8 mouse cellular contexts compared by ENCODE assay signal in genomic region chr4:45851640-45852051, GRCm38 (mm10). TPM values are rescaled to one million over a fixed set of nuclear protein-coding genes. Genes with fewer than 3 reads are reported as not detected.
DNase-seq lines count a peak whose midpoint lies in the region; ATAC-seq lines count a peak whose summit lies in the region.

No protein-coding gene starts in this region.

- no peaks in the 10 kb centered on the region for H3K36me3 ChIP-seq in midbrain, embryonic 11.5 days (ENCODE audit: control insufficient read depth, insufficient read depth, low read length)
- H3K36me3 ChIP-seq in midbrain, embryonic 16.5 days (ENCODE audit: control insufficient read depth, insufficient read depth, low read length) = no peaks in the 10 kb centered on the region
- H3K36me3 ChIP-seq in stomach, embryonic 15.5 days = no peaks in the 10 kb centered on the region

- intact Hi-C loops in gastrocnemius, postnatal 36 days (cut with DNase I) = no loop called here

- no peaks in the 10 kb centered on the region for H3K9me3 ChIP-seq in midbrain, embryonic 11.5 days (ENCODE audit: control insufficient read depth, low read length)
- no peaks in the 10 kb centered on the region for H3K9me3 ChIP-seq in midbrain, embryonic 16.5 days (replicated peaks; ENCODE audit: control insufficient read depth, low read length, poor library complexity, severe bottlenecking)
- no peaks in the 10 kb centered on the region for H3K9me3 ChIP-seq in stomach, embryonic 15.5 days

- no peak overlapping the region for H3K4me3 ChIP-seq in midbrain, embryonic 11.5 days (ENCODE audit: low read depth, low read length)
- H3K4me3 ChIP-seq in midbrain, embryonic 16.5 days (ENCODE audit: low read depth, low read length) = no peak overlapping the region
- no peak overlapping the region for H3K4me3 ChIP-seq in stomach, embryonic 15.5 days (replicated peaks)

- no peak overlapping the region for H3K4me2 ChIP-seq in midbrain, embryonic 11.5 days
- no peak overlapping the region for H3K4me2 ChIP-seq in midbrain, embryonic 16.5 days (ENCODE audit: low read length)
- H3K4me2 ChIP-seq in stomach, embryonic 15.5 days = no peak overlapping the region

- no peak for DNase-seq in midbrain, embryonic 11.5 days (ENCODE audit: low spot score, missing footprints)
- DNase-seq in gastrocnemius, postnatal 36 days = peak; percentile 31 to 62
- peak; percentile 41 for DNase-seq in liver
- DNase-seq in layer of hippocampus, postnatal 25 days (ENCODE audit: extremely low spot score in 1 of 2, low spot score in 1 of 2) = no peak
- no peak for DNase-seq in spleen, postnatal 10 days (ENCODE audit: low spot score in 2 of 2)
- no peak for DNase-seq in right cerebral cortex, postnatal 25 days

- no peak overlapping the region for H3K9ac ChIP-seq in midbrain, embryonic 11.5 days (ENCODE audit: low read length)
- no peak overlapping the region for H3K9ac ChIP-seq in midbrain, embryonic 16.5 days (ENCODE audit: low read depth, low read length)
- no peak overlapping the region for H3K9ac ChIP-seq in stomach, embryonic 15.5 days

- 0 out of 2 replicates have a peak, but pooled peaks have one; percentile 55 for ATAC-seq in midbrain, embryonic 11.5 days (ENCODE audit: low FRiP score)
- no peak for ATAC-seq in midbrain, embryonic 16.5 days
- peak; percentile 64; the same call in 1 of the 2 replicates for ATAC-seq in stomach, embryonic 15.5 days (ENCODE audit: insufficient read depth, low FRiP score, low read depth)

- no peak overlapping the region for H3K27ac ChIP-seq in midbrain, embryonic 11.5 days (ENCODE audit: low read depth, low read length)
- H3K27ac ChIP-seq in midbrain, embryonic 16.5 days (ENCODE audit: low read length) = no peak overlapping the region
- H3K27ac ChIP-seq in stomach, embryonic 15.5 days = no peak overlapping the region

- H3K27me3 ChIP-seq in midbrain, embryonic 11.5 days (ENCODE audit: control insufficient read depth, insufficient read depth, low read length) = peaks cover 3% of the 10 kb centered on the region; the same call in 1 of the 2 replicates
- 0 out of 2 replicates have a peak, but pooled peaks cover 5% of the 10 kb centered on the region for H3K27me3 ChIP-seq in midbrain, embryonic 16.5 days (ENCODE audit: control insufficient read depth, insufficient read depth, low read depth, low read length)
- no peaks in the 10 kb centered on the region; the same call in 1 of the 2 replicates for H3K27me3 ChIP-seq in stomach, embryonic 15.5 days (replicated peaks)

- peaks cover 5% of the 10 kb centered on the region; the same call in 1 of the 2 replicates for H3K4me1 ChIP-seq in midbrain, embryonic 11.5 days (ENCODE audit: control insufficient read depth, insufficient read depth, low read length)
- H3K4me1 ChIP-seq in midbrain, embryonic 16.5 days (ENCODE audit: control insufficient read depth, insufficient read depth, low read length) = peaks cover 5% of the 10 kb centered on the region
- H3K4me1 ChIP-seq in stomach, embryonic 15.5 days = peaks cover 3% of the 10 kb centered on the region; the same call in 1 of the 2 replicates

- 52% methylated on average over 3 of the region's 3 CpGs for WGBS in midbrain, embryonic 11.5 days
- WGBS in midbrain, embryonic 16.5 days = 38% methylated on average over 3 of the region's 3 CpGs
- 31% methylated on average over 3 of the region's 3 CpGs for WGBS in stomach, embryonic 15.5 days

RNA-seq across cellular contexts. Expression of gene Stra6l, which starts 3.2 kb away (rescaled TPM):
- 0.11 and 0.59 TPM in 2 replicates for polyA plus RNA-seq in midbrain, embryonic 11.5 days (2014; fragmentation: Nextera tagmentation; extraction: Ambion mirVana)
- polyA plus RNA-seq in midbrain, embryonic 16.5 days (2015; fragmentation: Nextera tagmentation; extraction: Ambion mirVana) = 1.0 and 1.2 TPM in 2 replicates
- total RNA-seq in gastrocnemius, postnatal 36 days (2021) = not detected
- 1.5 and 1.7 TPM in 2 replicates for polyA plus RNA-seq in stomach, embryonic 15.5 days (2015; fragmentation: Nextera tagmentation; extraction: Ambion mirVana)
- not detected for total RNA-seq in layer of hippocampus, postnatal 25 days (2021)

RNA-seq across cellular contexts. Expression of gene Igfbpl1, which starts 24.9 kb away (rescaled TPM):
- 55.9 and 57.5 TPM in 2 replicates for polyA plus RNA-seq in midbrain, embryonic 11.5 days (2014; fragmentation: Nextera tagmentation; extraction: Ambion mirVana)
- polyA plus RNA-seq in midbrain, embryonic 16.5 days (2015; fragmentation: Nextera tagmentation; extraction: Ambion mirVana) = 33.4 and 39.5 TPM in 2 replicates
- not detected for total RNA-seq in gastrocnemius, postnatal 36 days (2021)
- 0.48 and 0.87 TPM in 2 replicates for polyA plus RNA-seq in stomach, embryonic 15.5 days (2015; fragmentation: Nextera tagmentation; extraction: Ambion mirVana)
- 10 to 100 TPM; 12.5 to 14.5 TPM for total RNA-seq in layer of hippocampus, postnatal 25 days (2021)

RNA-seq across cellular contexts. Expression of gene Ccdc180, which starts 38.5 kb away (rescaled TPM):
- 0.08 TPM in 1 of 2 replicates, not detected in the other for polyA plus RNA-seq in midbrain, embryonic 11.5 days (2014; fragmentation: Nextera tagmentation; extraction: Ambion mirVana)
- polyA plus RNA-seq in midbrain, embryonic 16.5 days (2015; fragmentation: Nextera tagmentation; extraction: Ambion mirVana) = 0.39 and 0.59 TPM in 2 replicates
- not detected for total RNA-seq in gastrocnemius, postnatal 36 days (2021)
- 0.12 and 0.17 TPM in 2 replicates for polyA plus RNA-seq in stomach, embryonic 15.5 days (2015; fragmentation: Nextera tagmentation; extraction: Ambion mirVana)
- total RNA-seq in layer of hippocampus, postnatal 25 days (2021) = under 1 TPM; 0.12 to 0.38 TPM

RNA-seq across cellular contexts. Expression of gene Aldh1b1, which starts 52.8 kb away (rescaled TPM):
- polyA plus RNA-seq in midbrain, embryonic 11.5 days (2014; fragmentation: Nextera tagmentation; extraction: Ambion mirVana) = 3.1 TPM in 2 replicates
- polyA plus RNA-seq in midbrain, embryonic 16.5 days (2015; fragmentation: Nextera tagmentation; extraction: Ambion mirVana) = 22.7 and 24.2 TPM in 2 replicates
- total RNA-seq in gastrocnemius, postnatal 36 days (2021) = under 1 TPM; 0.47 to 0.54 TPM
- 127 and 187 TPM in 2 replicates for polyA plus RNA-seq in stomach, embryonic 15.5 days (2015; fragmentation: Nextera tagmentation; extraction: Ambion mirVana)
- 1 to 10 TPM; 9.2 to 9.9 TPM for total RNA-seq in layer of hippocampus, postnatal 25 days (2021)

Comparison
In these comparisons a context has a peak if more than half of its experiments do, and no peak if none do; other contexts are left out.
1. DNase-seq: peak in gastrocnemius, postnatal 36 days (2 of 2) and liver (single experiment); none in midbrain, embryonic 11.5 days (single experiment), layer of hippocampus, postnatal 25 days (0 of 2), spleen, postnatal 10 days (0 of 2) and right cerebral cortex, postnatal 25 days (single experiment).
2. RNA of gene Igfbpl1, which starts 24.9 kb away (polyA plus RNA-seq): 55.9 to 57.5 TPM in midbrain, embryonic 11.5 days and 33.4 to 39.5 TPM in midbrain, embryonic 16.5 days; 0.48 to 0.87 TPM in stomach, embryonic 15.5 days; every median in the first group is over 10 times any median in the second.